Mouse (Mus musculus) ES-Bruce4 (cell line): ENCODE results near the gene Ndufb6.

Experiments
- CTCF ChIP-seq: IDR thresholded peaks from one replicate; pipeline ENCODE4 v1.8.1; 2011; ENCODE audit warnings: low read depth, low read length
- POLR2A ChIP-seq: IDR thresholded peaks from one replicate; pipeline ENCODE4 v1.8.1; 2011; ENCODE audit warnings: low read length; ENCODE audit not compliant: insufficient read depth

- no peak for TF ChIP-seq CTCF
- no peak for TF ChIP-seq POLR2A
Measured at GRCm38 (mm10) chr4:40312213-40312612, 33.0 kb upstream of the Ndufb6 start.
